Mouse (Mus musculus): ENCODE data around the gene 9930104L06Rik. TPM values are rescaled to one million over a fixed set of nuclear protein-coding genes. Genes with fewer than 3 reads are reported as not detected.

Gene 9930104L06Rik
- total and polyA plus RNA-seq, 3 experiments: 15.5 to 17.3 TPM; not detected in 1

GRCm38 (mm10) chr4:124972316-124972715, 35.5 kb downstream of the 9930104L06Rik start:
- H3K27me3 ChIP-seq (ENCODE audit: control insufficient read depth in 1 of 2, insufficient read depth in 2 of 2, low read length in 2 of 2): no peaks in the 10 kb centered on the region
- TF ChIP-seq MYC (IDR thresholded peaks at IDR 0.05; ENCODE audit: low read depth, low read length) (no peak), E2F4 (IDR thresholded peaks at IDR 0.05; ENCODE audit: borderline replicate concordance, low read depth, low read length) (no peak), ZKSCAN1 (IDR thresholded peaks at IDR 0.05; ENCODE audit: low read depth, low read length) (no peak), NRF1 (IDR thresholded peaks at IDR 0.05; ENCODE audit: insufficient read depth, low read depth, low read length, poor library complexity, severe bottlenecking) (no peak), POLR2A (IDR thresholded peaks at IDR 0.05; ENCODE audit: control insufficient read depth in 1 of 2, insufficient read depth in 1 of 2, low read depth in 1 of 2, low read length in 2 of 2, poor library complexity in 1 of 2) (no peak), USF2 (IDR thresholded peaks at IDR 0.05; ENCODE audit: borderline replicate concordance in 1 of 2, insufficient read depth in 1 of 2, low read depth in 1 of 2, low read length in 2 of 2) (no peak), TBP (IDR thresholded peaks at IDR 0.05; ENCODE audit: low read depth, low read length) (no peak), KAT2A (conservative IDR thresholded peaks at IDR 0.05; ENCODE audit: low read depth, low read length) (no peak), RCOR1 (IDR thresholded peaks at IDR 0.05; ENCODE audit: low read depth, low read length) (no peak), CHD2 (IDR thresholded peaks at IDR 0.05; ENCODE audit: low read length) (no peak), ZNF384 (IDR thresholded peaks at IDR 0.05; ENCODE audit: low read depth, low read length) (no peak), TCF12 (IDR thresholded peaks at IDR 0.05; ENCODE audit: low read depth, low read length) (no peak), ZC3H11A (IDR thresholded peaks at IDR 0.05; ENCODE audit: low read depth, low read length) (no peak), CTCF (IDR thresholded peaks at IDR 0.05 in 2 of 3, conservative IDR thresholded peaks at IDR 0.05 in 1 of 3; ENCODE audit: control insufficient read depth in 1 of 3, insufficient read depth in 1 of 3, low read depth in 2 of 3, low read length in 3 of 3, poor library complexity in 1 of 3, severe bottlenecking in 1 of 3) (no peak), JUND (IDR thresholded peaks at IDR 0.05; ENCODE audit: low read depth, low read length) (no peak), SMC3 (IDR thresholded peaks at IDR 0.05; ENCODE audit: low read depth, low read length) (no peak), MAX (IDR thresholded peaks at IDR 0.05; ENCODE audit: low read length) (no peak), POLR2AphosphoS5 (IDR thresholded peaks at IDR 0.05; ENCODE audit: borderline replicate concordance, low read depth, low read length) (no peak), MEF2A (IDR thresholded peaks at IDR 0.05; ENCODE audit: extremely low read depth, insufficient replicate concordance, low read depth, low read length, poor library complexity, severe bottlenecking) (no peak), MAFK (IDR thresholded peaks at IDR 0.05; ENCODE audit: borderline replicate concordance, low read depth, low read length) (no peak)

GRCm38 (mm10) chr4:124973296-124973695, 36.4 kb downstream of the 9930104L06Rik start:
- H3K79me2 ChIP-seq (ENCODE audit: control insufficient read depth, insufficient read depth, low read length, poor library complexity): no peaks in the 10 kb centered on the region
- no peaks in the 10 kb centered on the region for H3K27me3 ChIP-seq (ENCODE audit: control insufficient read depth in 1 of 2, insufficient read depth in 2 of 2, low read length in 2 of 2)
- peak; percentile 40 for DNase-seq (ENCODE audit: low read depth, low spot score)
- no peak overlapping the region for H3K4me3 ChIP-seq (ENCODE audit: control insufficient read depth in 1 of 2, insufficient read depth in 1 of 2, low read depth in 2 of 2, low read length in 2 of 2)
- TF ChIP-seq ETS1 (IDR thresholded peaks at IDR 0.05; ENCODE audit: low read depth, low read length) (no peak), NELFE (IDR thresholded peaks at IDR 0.05; ENCODE audit: low read depth, low read length) (no peak)
- H3K27ac ChIP-seq (ENCODE audit: control insufficient read depth, low read depth, low read length): no peak overlapping the region
- H3K36me3 ChIP-seq (ENCODE audit: control insufficient read depth in 1 of 2, insufficient read depth in 2 of 2, low read length in 2 of 2): no peaks in the 10 kb centered on the region
- H3K4me1 ChIP-seq (ENCODE audit: control insufficient read depth in 1 of 2, insufficient read depth in 2 of 2, low read length in 2 of 2): no peaks in the 10 kb centered on the region
- H3K9me3 ChIP-seq (replicated peaks; ENCODE audit: insufficient read depth, low read length): no peaks in the 10 kb centered on the region
- H3K9ac ChIP-seq (ENCODE audit: control insufficient read depth, low read depth, low read length, poor library complexity, severe bottlenecking): no peak overlapping the region

More at GRCm38 (mm10) chr4:124972316-124972715, 35.5 kb downstream of the 9930104L06Rik start:
- DNase-seq (ENCODE audit: low read depth, low spot score): no peak
- H3K79me2 ChIP-seq (ENCODE audit: control insufficient read depth, insufficient read depth, low read length, poor library complexity): no peaks in the 10 kb centered on the region
- H3K9ac ChIP-seq (ENCODE audit: control insufficient read depth, low read depth, low read length, poor library complexity, severe bottlenecking): no peak overlapping the region
- no peaks in the 10 kb centered on the region for H3K9me3 ChIP-seq (replicated peaks; ENCODE audit: insufficient read depth, low read length)
- H3K4me1 ChIP-seq (ENCODE audit: control insufficient read depth in 1 of 2, insufficient read depth in 2 of 2, low read length in 2 of 2): no peaks in the 10 kb centered on the region
- H3K27ac ChIP-seq (ENCODE audit: control insufficient read depth, low read depth, low read length): no peak overlapping the region
- no peak overlapping the region for H3K4me3 ChIP-seq (ENCODE audit: control insufficient read depth in 1 of 2, insufficient read depth in 1 of 2, low read depth in 2 of 2, low read length in 2 of 2)
- H3K36me3 ChIP-seq (ENCODE audit: control insufficient read depth in 1 of 2, insufficient read depth in 2 of 2, low read length in 2 of 2): no peaks in the 10 kb centered on the region
